Mouse (Mus musculus): ENCODE data around the gene Lmod1. TPM values are rescaled to one million over a fixed set of nuclear protein-coding genes. Genes with fewer than 3 reads are reported as not detected.

Gene Lmod1
- total and polyA plus RNA-seq, 3 experiments = 1.1 to 2.6 (median 2.1) TPM

DNA sequence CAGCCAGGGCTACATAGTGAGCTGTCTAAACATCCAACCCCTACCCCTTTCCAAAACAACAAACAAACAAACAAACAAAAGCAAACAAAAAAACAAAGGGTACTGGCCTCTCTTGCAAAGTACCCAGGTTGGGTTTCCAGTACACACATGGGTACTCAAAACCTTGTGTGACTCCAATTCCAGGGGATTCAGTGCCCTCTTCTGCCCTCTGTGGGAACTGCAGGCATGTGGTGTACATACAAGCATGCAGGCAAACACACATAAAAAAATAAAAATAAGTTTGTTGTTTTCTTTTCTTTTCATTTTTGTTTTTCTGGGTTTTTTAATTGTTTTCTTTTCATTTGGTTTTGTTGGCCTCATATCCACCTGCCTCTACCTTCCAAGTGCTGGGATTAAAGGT, 37.5 kb downstream of the Lmod1 start:
- no peak for DNase-seq

DNA sequence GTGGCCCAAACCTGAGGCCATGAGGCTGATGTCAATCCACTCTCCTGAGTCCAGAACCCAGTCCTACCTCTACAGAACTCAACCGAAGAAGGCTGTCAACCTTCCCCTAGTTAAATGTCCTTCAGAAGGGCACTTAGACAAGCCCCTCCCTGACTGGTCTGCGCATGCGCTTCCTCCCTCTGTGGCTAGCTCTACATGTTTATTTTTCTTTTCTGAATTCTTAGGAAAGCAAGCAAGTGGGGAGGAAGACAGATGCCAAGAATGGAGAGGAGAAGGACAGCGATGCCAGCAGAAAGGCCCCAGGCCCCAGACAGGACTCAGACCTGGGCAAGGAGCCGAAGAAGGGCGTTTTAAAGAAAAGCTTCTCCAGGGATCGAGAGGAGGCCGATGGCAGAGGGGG, 38.8 kb downstream of the Lmod1 start:
- DNase-seq = no peak

DNA sequence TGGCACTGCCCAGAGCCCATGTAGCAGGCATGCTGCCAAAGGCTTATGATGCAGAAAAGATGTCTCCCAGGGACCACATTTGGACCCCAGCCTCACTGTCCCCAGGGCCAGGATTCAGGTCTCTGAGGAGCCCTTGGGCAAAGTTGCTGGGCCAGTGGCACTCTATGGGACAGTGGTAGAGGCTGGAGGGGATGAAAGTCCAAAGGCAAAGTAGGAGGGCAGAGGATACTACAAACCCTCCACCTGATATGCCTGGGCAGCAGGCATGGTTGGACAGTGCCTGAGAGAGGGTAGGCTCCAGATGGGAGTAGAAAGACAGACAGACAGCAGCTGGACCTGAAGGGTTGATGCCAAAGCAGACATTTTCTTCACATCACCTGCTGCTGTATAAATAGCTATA, 41.8 kb downstream of the Lmod1 start:
- no peak for DNase-seq

GRCm38 (mm10) chr1:135367005-135367404, 42.4 kb downstream of the Lmod1 start:
- peak; percentile 85 for DNase-seq

DNA sequence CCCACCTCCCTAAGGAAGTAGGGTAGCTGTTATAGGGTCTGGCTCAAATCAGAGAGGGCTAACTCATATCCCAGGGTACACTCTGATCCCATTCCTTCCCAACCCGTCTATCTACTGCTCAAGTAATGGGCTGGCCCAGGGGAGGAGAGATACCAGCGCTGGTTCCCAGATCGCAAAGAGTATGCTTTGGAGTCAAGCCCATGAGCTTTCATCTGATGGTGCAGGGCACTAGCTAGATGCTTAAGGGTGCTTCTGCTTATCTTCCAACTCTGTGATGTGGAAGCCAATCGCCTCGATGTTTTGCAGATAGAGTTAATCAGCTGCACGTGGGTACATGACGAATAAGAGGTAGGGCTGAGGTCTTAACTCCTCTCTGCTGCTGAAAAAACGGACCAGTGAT, 43.0 kb downstream of the Lmod1 start:
- no peak for DNase-seq

DNA sequence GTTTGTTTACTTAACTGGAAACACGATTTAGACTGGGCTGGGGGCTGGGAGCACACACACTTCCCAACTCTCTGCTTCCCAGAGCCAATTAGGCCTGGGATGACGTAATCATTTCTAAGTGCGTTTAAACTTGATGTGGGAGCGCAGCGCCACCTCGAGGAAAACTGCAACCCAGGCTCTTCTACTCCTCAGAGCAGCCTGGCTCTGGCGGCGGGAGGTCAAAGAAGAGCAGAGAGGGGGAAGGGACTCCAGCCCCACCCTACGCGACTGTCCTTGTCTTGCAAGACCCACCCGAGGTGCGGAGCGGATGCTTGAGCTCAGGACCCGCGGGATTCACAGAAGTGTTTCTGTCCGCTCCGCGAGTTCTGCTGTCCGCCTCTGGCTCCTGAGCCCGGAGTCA, 43.6 kb downstream of the Lmod1 start:
- peak; percentile 91 for DNase-seq

DNA sequence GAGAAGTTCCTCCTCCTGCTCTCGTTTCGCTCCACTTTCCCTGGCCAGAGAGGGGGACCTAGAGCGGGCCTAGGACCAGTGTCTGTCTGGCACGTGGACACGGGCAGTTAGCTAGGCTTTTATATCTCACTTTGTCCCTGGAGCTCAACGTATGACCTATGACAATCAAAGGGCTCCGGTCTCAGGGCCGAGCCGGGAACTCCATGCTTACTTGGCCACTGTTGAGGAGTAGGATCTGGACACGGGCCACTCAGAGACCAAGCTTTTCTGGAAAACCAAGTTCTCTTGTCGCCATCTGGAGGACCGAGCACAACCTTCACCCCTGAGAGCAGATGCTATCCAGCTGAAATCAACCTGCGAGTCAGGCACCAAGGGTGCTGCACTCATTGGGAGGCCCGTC, 44.4 kb downstream of the Lmod1 start:
- peak; percentile 74 for DNase-seq

DNA sequence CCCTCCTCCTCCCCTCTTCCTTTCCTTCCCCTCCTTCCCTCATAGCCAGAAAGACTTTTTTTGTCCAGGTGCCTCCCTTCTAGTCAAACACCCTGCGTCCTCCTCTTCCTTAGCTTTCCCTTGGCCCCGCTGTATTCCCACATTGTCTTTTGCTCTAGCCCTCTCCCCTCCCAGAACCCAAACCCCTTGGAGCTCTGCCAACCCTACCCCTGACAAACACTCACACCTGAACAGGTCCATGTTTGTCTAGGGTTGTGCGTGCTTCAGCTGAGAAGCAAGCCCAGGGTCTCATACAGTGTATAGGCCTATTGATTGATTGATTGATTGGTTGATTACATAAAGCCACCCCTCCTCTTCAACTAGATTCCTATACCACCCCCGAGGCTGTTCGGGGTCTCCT, 44.8 kb downstream of the Lmod1 start:
- no peak for DNase-seq

GRCm38 (mm10) chr1:135373171-135373677, 48.6 kb downstream of the Lmod1 start:
- no peak for DNase-seq

DNA sequence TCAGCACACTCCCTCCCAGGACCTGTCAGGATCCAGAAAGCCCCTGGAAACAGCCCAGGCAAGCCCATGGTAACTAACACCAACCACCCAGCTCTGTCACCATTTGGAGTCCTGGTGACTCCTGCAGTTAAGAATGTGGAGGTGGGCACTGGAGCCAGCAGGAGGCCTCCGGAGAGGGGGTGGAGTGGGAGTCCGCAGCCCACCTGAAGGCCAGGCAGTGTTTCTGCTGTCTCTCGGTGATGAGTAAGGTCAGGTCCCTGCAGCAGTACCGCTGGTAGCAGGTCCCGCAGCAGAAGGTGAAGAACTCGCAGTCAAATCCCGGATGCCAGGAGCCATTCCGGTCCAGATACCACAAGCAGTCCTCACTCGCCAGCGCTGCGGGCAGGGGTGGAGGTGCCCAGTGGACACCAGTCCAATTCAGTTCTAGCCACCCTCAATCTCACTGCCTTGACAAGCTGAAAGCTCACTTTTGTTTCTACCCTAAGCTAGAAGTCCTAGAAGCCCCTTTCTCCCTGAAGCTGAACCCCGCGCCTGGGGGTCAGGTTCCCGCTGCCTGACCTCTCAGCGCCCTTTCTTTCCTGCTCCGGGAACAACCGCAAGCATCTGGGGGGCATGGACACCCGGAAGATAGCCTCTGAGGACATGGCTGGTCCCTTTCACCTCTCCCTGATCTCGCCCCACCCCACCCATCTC, 49.7 kb downstream of the Lmod1 start:
- DNase-seq = peak; percentile 28

GRCm38 (mm10) chr1:135374868-135375581, 50.4 kb downstream of the Lmod1 start, which contains the start of gene Shisa4:
Shisa4 (minus strand) TSS chr1:135375237.
- peak; percentile 85 for DNase-seq

GRCm38 (mm10) chr1:135378576-135378975, 54.0 kb downstream of the Lmod1 start:
- no peak for DNase-seq

DNA sequence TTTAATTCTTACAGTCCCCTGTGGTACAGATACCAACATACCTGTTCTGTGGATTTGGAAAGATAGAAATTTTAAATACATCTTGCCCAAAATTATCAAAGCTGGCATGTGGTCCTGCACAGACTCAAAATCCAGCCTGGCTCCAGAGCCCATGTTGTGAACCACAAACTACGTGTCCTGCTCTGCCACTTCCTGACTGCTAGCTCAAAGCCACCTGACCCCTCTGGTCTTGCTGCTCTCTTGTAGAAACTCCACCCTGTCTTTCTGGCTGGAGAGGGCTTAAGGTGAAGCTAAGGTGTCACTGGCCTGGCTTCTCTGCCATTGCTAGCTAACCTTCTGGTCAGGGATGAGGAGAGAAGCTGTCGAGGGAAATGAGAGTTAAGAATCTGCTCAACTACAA, 54.4 kb downstream of the Lmod1 start:
- DNase-seq = no peak

DNA sequence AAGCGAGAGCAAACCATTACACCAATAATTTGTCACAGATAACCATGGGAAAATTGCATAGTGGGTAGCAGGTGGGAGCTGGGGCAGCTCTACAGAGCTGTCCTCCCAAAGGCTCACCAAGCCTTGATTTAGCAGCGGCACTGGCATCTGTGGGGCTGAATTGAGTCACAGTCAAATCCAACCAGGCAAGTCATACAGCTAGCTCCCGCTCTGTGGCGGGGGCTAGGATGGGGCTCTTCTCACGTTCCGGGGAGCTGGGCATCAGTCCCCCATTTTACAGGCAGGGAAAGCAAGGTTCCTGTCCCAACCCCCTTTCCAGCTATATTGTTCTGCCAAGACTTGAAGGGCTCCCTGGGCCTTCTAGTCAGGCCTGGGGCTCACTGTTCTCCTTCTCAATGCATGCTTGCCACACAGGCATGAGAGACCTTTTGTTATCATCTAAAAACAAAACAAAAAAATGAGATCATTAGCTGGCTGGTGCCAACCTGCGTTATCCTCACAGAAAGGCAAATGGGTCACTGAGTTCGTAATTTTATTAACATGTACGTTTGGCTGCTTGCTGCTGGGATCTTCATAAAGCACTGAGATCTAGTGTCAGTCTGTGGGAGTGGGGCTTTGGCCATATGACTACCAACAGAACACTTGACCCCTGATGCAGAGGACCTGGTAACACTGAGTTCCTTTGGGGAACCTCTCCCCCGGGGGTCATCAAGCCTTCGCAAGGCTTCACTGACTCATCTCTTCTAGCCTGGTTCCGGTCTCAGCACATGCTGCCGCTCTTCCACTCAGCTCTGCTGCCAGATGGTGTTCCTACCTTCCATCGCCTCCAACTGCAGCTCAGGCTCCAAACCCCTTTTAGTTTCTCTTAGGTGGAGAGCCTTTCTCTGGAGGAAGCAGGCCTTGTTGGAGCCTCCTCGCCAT, 55.7 kb downstream of the Lmod1 start:
- DNase-seq = no peak

DNA sequence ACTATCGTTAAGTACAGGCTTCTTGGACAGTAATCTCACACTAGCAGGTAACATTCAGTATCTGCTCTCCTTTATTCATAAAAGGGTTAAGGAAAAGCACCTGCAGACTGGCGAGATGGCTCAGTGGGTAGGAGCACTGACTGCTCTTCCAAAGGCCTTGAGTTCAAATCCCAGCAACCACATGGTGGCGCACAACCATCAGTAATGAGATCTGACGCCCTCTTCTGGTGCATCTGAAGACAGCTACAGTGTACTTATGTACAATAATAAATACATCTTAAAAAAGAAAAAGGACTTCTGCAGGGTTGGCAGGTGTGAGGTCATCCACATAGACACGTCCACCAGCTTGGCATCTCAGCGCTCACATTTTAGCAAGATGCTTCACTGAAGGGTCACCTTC, 57.0 kb downstream of the Lmod1 start:
- DNase-seq = peak; percentile 27

DNA sequence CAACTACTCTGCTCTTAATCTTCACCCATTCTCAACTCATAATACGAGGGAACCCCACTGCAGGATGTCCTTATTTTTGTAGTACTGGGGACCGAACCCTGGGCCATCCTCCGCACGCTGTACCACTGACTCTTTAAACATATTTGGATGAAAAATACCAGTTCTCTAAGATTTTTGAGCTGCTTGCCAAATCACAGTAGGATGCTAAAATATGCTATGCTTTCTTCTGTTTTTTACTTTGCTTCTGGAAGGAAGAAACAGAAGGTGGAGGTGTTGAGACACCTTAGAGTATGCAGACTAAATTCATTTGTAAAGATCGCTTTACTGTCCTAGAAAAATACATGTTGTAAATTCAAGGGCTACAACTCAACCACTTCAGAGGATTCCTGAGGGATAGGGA, 59.6 kb downstream of the Lmod1 start:
- DNase-seq = no peak

DNA sequence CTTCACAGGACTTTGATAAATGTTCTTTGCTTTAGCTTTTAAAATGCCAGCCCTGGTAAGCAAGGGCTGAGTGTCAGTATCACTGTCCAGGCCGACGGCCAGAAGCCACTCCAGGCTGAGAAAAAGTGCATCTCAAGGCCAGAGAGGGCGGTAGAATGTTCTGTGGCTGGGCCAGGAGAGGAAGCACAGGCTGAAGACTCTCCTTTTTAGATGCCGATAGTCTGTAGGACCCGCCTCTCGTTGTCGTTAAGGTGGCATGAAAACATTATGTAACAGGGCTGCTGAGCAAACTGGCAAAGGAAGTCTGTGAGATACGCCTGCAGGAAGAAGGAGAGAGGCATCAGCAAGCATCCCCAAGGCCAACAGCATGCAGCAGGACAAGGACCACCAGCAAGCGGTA, 60.6 kb downstream of the Lmod1 start:
- peak; percentile 48 for DNase-seq

- DNase-seq = no peak
Measured at GRCm38 (mm10) chr1:135399466-135399865, 74.9 kb downstream of the Lmod1 start.

GRCm38 (mm10) chr1:135401452-135402110, 77.0 kb downstream of the Lmod1 start:
- DNase-seq = no peak

- DNase-seq = no peak
Measured at GRCm38 (mm10) chr1:135405356-135405755, 80.7 kb downstream of the Lmod1 start.

DNA sequence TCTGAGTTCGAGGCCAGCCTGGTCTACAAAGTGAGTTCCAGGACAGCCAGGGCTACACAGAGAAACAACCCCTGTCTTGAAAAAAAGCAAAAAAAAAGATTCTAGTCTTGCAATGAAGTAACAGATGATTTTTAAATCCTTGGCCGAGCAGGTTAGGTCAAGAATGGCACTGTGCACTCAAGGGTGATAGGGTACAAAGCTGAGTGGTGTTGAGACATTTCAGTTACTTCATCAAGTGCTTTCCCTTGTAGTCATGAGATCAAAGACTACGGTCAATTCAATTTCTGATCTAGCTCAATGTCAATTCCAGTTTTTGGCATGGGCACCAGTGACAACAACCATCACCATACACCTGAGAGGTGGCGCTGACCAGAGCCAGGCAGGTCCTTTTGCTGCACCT, 84.4 kb downstream of the Lmod1 start:
- no peak for DNase-seq

DNA sequence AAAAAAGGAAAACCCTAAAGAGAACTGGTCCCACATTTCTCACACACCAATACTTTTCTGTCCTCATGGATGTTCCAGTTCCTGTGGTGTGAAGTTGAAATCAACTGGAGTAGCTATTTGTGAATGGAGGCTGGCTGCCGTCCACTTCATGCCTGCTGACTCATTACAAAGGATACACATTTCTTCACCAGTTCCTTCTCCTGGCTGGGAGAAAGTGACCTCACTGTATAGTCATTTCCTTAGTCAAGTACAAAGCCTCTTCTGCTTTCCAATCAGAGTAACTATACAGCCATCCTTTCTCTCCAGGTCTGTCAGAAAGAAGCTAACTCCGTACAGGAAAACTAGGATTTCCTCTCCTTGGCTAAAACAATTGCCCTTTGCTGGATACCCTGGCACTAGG, 86.4 kb downstream of the Lmod1 start:
- peak; percentile 79 for DNase-seq

Data from adrenal gland, adult 2 months (tissue).